Mouse (Mus musculus) MEL (cell line): Measurements from ENCODE around the gene Fdxr. TPM values are rescaled to one million over a fixed set of nuclear protein-coding genes. Genes with fewer than 3 reads are reported as not detected.

Experiments used
- DNase-seq: peaks from one replicate; pipeline ENCODE4 v3.0.0; 2011; ENCODE audit warnings: low read depth, low spot score
- H3K27ac ChIP-seq: 2 replicates; pipeline ENCODE4 v1.5.1; 2012; ENCODE audit warnings: low read depth, mild to moderate bottlenecking, control low read depth, low read length, moderate library complexity; ENCODE audit not compliant: control insufficient read depth
- H3K27me3 ChIP-seq, 2 experiments: fragments of 150-350 bp in 1 of 2; sonication (generic) in 1 of 2; 2 replicates each; pipeline ENCODE4 v1.6.1; 2012; ENCODE audit warnings: low read length in 2 of 2, mild to moderate bottlenecking in 2 of 2, improper control_type of control experiment in 1 of 2, moderate library complexity in 1 of 2; ENCODE audit not compliant: insufficient read depth in 2 of 2, control insufficient read depth in 1 of 2
- H3K36me3 ChIP-seq, 2 experiments: 2 replicates each; pipeline ENCODE4 v1.6.1; 2012 to 2014; ENCODE audit warnings: low read length in 2 of 2, improper control_type of control experiment in 1 of 2, inconsistent platforms in 1 of 2, mild to moderate bottlenecking in 1 of 2; ENCODE audit not compliant: insufficient read depth in 2 of 2, control insufficient read depth in 1 of 2
- H3K4me1 ChIP-seq, 2 experiments: fragments of 150-350 bp in 1 of 2; sonication (generic) in 1 of 2; 2 replicates each; pipeline ENCODE4 v1.6.1; 2012; ENCODE audit warnings: low read length in 2 of 2, improper control_type of control experiment in 1 of 2, mild to moderate bottlenecking in 1 of 2; ENCODE audit not compliant: insufficient read depth in 2 of 2, control insufficient read depth in 1 of 2
- H3K4me3 ChIP-seq, 2 experiments: fragments of 150-350 bp in 1 of 2; sonication (generic) in 1 of 2; 2 replicates each; pipeline ENCODE4 v1.5.1; 2012; ENCODE audit warnings: low read depth in 2 of 2, low read length in 2 of 2, mild to moderate bottlenecking in 2 of 2, moderate library complexity in 2 of 2, control low read depth in 1 of 2, improper control_type of control experiment in 1 of 2; ENCODE audit not compliant: control insufficient read depth in 1 of 2, insufficient read depth in 1 of 2
- H3K79me2 ChIP-seq: 2 replicates; pipeline ENCODE4 v1.6.1; 2012; ENCODE audit warnings: mild to moderate bottlenecking, low read length, moderate library complexity; ENCODE audit not compliant: control insufficient read depth, poor library complexity, insufficient read depth
- H3K9ac ChIP-seq: 2 replicates; pipeline ENCODE4 v1.6.1; 2012; ENCODE audit warnings: low read depth, mild to moderate bottlenecking, control low read depth, low read length, moderate library complexity; ENCODE audit not compliant: control insufficient read depth, poor library complexity, severe bottlenecking
- H3K9me3 ChIP-seq: fragments of 150-350 bp; sonication (generic); replicated peaks from 2 replicates; pipeline ENCODE4 v1.6.1; 2012; ENCODE audit warnings: mild to moderate bottlenecking, low read length, improper control_type of control experiment, moderate library complexity; ENCODE audit not compliant: insufficient read depth
- BHLHE40 ChIP-seq: IDR thresholded peaks from 2 replicates; pipeline ENCODE4 v1.6.1; 2012; ENCODE audit warnings: low read depth, mild to moderate bottlenecking, inconsistent platforms, low read length, improper control_type of control experiment, borderline replicate concordance
- CHD1 ChIP-seq: IDR thresholded peaks from 2 replicates; pipeline ENCODE4 v1.6.1; 2012; ENCODE audit warnings: low read depth, mild to moderate bottlenecking, inconsistent platforms, low read length, improper control_type of control experiment
- E2F4 ChIP-seq: IDR thresholded peaks from 2 replicates; pipeline ENCODE4 v1.6.1; 2011; ENCODE audit warnings: low read depth, low read length, improper control_type of control experiment, borderline replicate concordance
- ELF1 ChIP-seq: IDR thresholded peaks from 2 replicates; pipeline ENCODE4 v1.6.1; 2014; ENCODE audit warnings: low read depth, mild to moderate bottlenecking, inconsistent platforms, low read length, improper control_type of control experiment, moderate library complexity
- EP300 ChIP-seq, 2 experiments: IDR thresholded peaks; 2 replicates each; pipeline ENCODE4 v1.6.1; 2011; ENCODE audit warnings: improper control_type of control experiment in 2 of 2, low read length in 2 of 2, low read depth in 1 of 2, mild to moderate bottlenecking in 1 of 2
- ETS1 ChIP-seq: IDR thresholded peaks from 2 replicates; pipeline ENCODE4 v1.6.1; 2012; ENCODE audit warnings: low read depth, mild to moderate bottlenecking, inconsistent platforms, low read length, improper control_type of control experiment, moderate library complexity
- GABPA ChIP-seq: IDR thresholded peaks from 2 replicates; pipeline ENCODE4 v1.6.1; 2012; ENCODE audit warnings: low read depth, mild to moderate bottlenecking, inconsistent platforms, low read length, improper control_type of control experiment, moderate library complexity
- HCFC1 ChIP-seq: IDR thresholded peaks from 2 replicates; pipeline ENCODE4 v1.6.1; 2012; ENCODE audit warnings: low read depth, mild to moderate bottlenecking, inconsistent platforms, low read length, improper control_type of control experiment, moderate library complexity
- KAT2A ChIP-seq: conservative IDR thresholded peaks from 2 replicates; pipeline ENCODE4 v1.6.1; 2012; ENCODE audit warnings: low read depth, low read length, improper control_type of control experiment, inconsistent platforms
- MAX ChIP-seq: IDR thresholded peaks from 2 replicates; pipeline ENCODE4 v1.6.1; 2011; ENCODE audit warnings: low read length, improper control_type of control experiment
- MAZ ChIP-seq: IDR thresholded peaks from 2 replicates; pipeline ENCODE4 v1.6.1; 2012; ENCODE audit warnings: low read depth, mild to moderate bottlenecking, inconsistent platforms, low read length, improper control_type of control experiment
- MEF2A ChIP-seq: IDR thresholded peaks from 2 replicates; pipeline ENCODE4 v1.6.1; 2014; ENCODE audit warnings: low read depth, mild to moderate bottlenecking, inconsistent platforms, low read length, improper control_type of control experiment; ENCODE audit not compliant: poor library complexity, insufficient replicate concordance, severe bottlenecking; ENCODE audit errors: extremely low read depth
- MXI1 ChIP-seq: IDR thresholded peaks from 2 replicates; pipeline ENCODE4 v1.6.1; 2011; ENCODE audit warnings: mild to moderate bottlenecking, low read depth, low read length, improper control_type of control experiment
- MYB ChIP-seq: IDR thresholded peaks from 2 replicates; pipeline ENCODE4 v1.6.1; 2011; ENCODE audit warnings: mild to moderate bottlenecking, low read depth, low read length, improper control_type of control experiment
- MYC ChIP-seq: IDR thresholded peaks from 2 replicates; pipeline ENCODE4 v1.6.1; 2011; ENCODE audit warnings: low read depth, mild to moderate bottlenecking, low read length, improper control_type of control experiment, moderate library complexity
- NELFE ChIP-seq: IDR thresholded peaks from 2 replicates; pipeline ENCODE4 v1.6.1; 2011; ENCODE audit warnings: low read depth, low read length, improper control_type of control experiment
- NRF1 ChIP-seq: IDR thresholded peaks from 2 replicates; pipeline ENCODE4 v1.6.1; 2014; ENCODE audit warnings: low read depth, mild to moderate bottlenecking, inconsistent platforms, low read length, improper control_type of control experiment, moderate library complexity; ENCODE audit not compliant: poor library complexity, insufficient read depth, severe bottlenecking
- POLR2AphosphoS2 ChIP-seq: IDR thresholded peaks from 2 replicates; pipeline ENCODE4 v1.6.1; 2011; ENCODE audit warnings: low read length, improper control_type of control experiment
- POLR2AphosphoS5 ChIP-seq: IDR thresholded peaks from 2 replicates; pipeline ENCODE4 v1.6.1; 2012; ENCODE audit warnings: low read depth, borderline replicate concordance, mild to moderate bottlenecking, inconsistent platforms, low read length, moderate library complexity, mixed read lengths
- RAD21 ChIP-seq: IDR thresholded peaks from 2 replicates; pipeline ENCODE4 v1.6.1; 2011; ENCODE audit warnings: mild to moderate bottlenecking, low read depth, low read length, improper control_type of control experiment
- SIN3A ChIP-seq: IDR thresholded peaks from 2 replicates; pipeline ENCODE4 v1.6.1; 2012; ENCODE audit warnings: low read length, improper control_type of control experiment, inconsistent platforms
- TAL1 ChIP-seq: IDR thresholded peaks from 2 replicates; pipeline ENCODE4 v1.6.1; 2012; ENCODE audit warnings: mild to moderate bottlenecking, inconsistent platforms, low read length, moderate library complexity, mixed read lengths
- TBP ChIP-seq: IDR thresholded peaks from 2 replicates; pipeline ENCODE4 v1.8.0; 2011; ENCODE audit warnings: low read depth, low read length, improper control_type of control experiment
- TCF12 ChIP-seq: IDR thresholded peaks from 2 replicates; pipeline ENCODE4 v1.6.1; 2014; ENCODE audit warnings: low read depth, mild to moderate bottlenecking, inconsistent platforms, low read length, improper control_type of control experiment, moderate library complexity
- UBTF ChIP-seq: IDR thresholded peaks from 2 replicates; pipeline ENCODE4 v1.6.1; 2012; ENCODE audit warnings: low read depth, mild to moderate bottlenecking, inconsistent platforms, low read length, improper control_type of control experiment, moderate library complexity, borderline replicate concordance; ENCODE audit not compliant: insufficient read depth
- USF2 ChIP-seq, 2 experiments: IDR thresholded peaks; 2 replicates each; pipeline ENCODE4 v1.6.1; 2011 to 2012; ENCODE audit warnings: improper control_type of control experiment in 2 of 2, low read length in 2 of 2, borderline replicate concordance in 1 of 2, inconsistent platforms in 1 of 2, low read depth in 1 of 2, mild to moderate bottlenecking in 1 of 2; ENCODE audit not compliant: insufficient read depth in 1 of 2
- ZMIZ1 ChIP-seq: IDR thresholded peaks from 2 replicates; pipeline ENCODE4 v1.6.1; 2012; ENCODE audit warnings: low read depth, mild to moderate bottlenecking, inconsistent platforms, low read length, improper control_type of control experiment, moderate library complexity
- ZNF384 ChIP-seq: IDR thresholded peaks from 2 replicates; pipeline ENCODE4 v1.6.1; 2012; ENCODE audit warnings: low read depth, mild to moderate bottlenecking, inconsistent platforms, low read length, improper control_type of control experiment
- polyA plus RNA-seq, 2 experiments: library from polyadenylated mRNA; stranded (reverse) in 1 of 2; unstranded in 1 of 2; fragments of >175 nt in 1 of 2; fragments of >200 nt in 1 of 2; gene quantifications; 2 replicates each; pipeline versions ENCODE4 v1.2.1 to v1.2.4; 2012; ENCODE audit warnings: low replicate concordance in 2 of 2, low read depth in 1 of 2; ENCODE audit not compliant: insufficient read length in 2 of 2, insufficient read depth in 1 of 2, missing spikeins in 1 of 2
- total RNA-seq: library from RNA; depleted of rRNA; stranded (reverse); fragments of 300-350 nt; gene quantifications from 2 replicates; pipeline ENCODE4 v1.2.3, GENCODE M21; 2012

The Fdxr gene
- total and polyA plus RNA-seq, 3 experiments, result 32.7 to 37.7 TPM; not detected in 1

DNA sequence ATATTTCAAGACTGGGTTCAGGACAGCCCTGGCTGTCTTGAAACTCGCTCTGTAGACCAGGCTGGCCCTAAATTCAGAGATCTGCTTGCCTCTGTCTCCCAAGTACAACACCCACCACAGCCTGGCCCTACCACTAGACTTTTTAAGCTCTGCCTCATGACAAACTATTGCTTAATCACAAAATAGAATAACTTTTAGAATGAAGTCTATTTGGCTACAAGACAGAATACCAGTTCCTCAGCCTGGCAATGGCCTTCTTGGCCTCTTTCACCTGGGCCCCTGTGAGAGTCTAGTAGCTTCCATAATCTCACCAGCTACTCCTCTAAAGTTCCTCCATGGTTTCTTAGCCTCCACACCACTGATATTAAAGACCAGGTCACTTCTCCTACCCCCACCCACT is 13.5 kb upstream of the Fdxr start:
- Histone ChIP-seq H3K9me3 (no peaks in the 10 kb centered on the region), H3K4me3 (no peak overlapping the region), H3K4me1 (no peaks in the 10 kb centered on the region), H3K36me3 (no peaks in the 10 kb centered on the region), H3K79me2 (no peaks in the 10 kb centered on the region), H3K27me3 (no peaks in the 10 kb centered on the region), H3K27ac (no peak overlapping the region)
- TF ChIP-seq UBTF, result no peak
- TF ChIP-seq E2F4, result no peak
- no peak for TF ChIP-seq MAX
- TF ChIP-seq NELFE, result no peak
- no peak for TF ChIP-seq ELF1
- TF ChIP-seq MYB, result no peak
- no peak for TF ChIP-seq ZNF384
- TF ChIP-seq BHLHE40, result no peak
- no peak for TF ChIP-seq HCFC1
- no peak for TF ChIP-seq SIN3A
- TF ChIP-seq CHD1, result no peak
- TF ChIP-seq RAD21, result no peak
- TF ChIP-seq TBP, result no peak
- TF ChIP-seq ETS1, result no peak
- TF ChIP-seq GABPA, result no peak
- TF ChIP-seq TAL1, result no peak
- no peak for TF ChIP-seq ZMIZ1
- TF ChIP-seq, all 39 proteins: peak for 0
- no peak for DNase-seq
- H3K9ac ChIP-seq, result no peak overlapping the region

DNA sequence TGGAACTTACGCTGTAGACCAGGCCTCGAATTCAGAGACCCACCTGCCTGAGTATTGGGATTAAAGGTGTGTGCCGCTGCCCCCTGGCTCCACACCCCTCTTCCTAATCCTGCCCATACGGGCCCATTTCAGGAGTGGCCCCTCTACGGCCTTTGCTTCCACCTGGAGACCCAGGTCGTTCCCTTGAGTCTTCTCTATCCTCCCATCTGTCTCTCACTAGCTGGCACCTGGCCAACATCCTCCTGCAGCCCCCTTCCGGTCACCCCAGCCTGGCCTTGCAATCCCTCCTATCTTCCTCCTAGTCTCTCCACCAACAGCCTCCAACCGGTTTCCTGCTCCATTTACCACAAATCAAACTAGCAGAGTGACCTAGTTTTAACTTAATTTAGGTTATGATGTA is 13.0 kb upstream of the Fdxr start:
- Histone ChIP-seq H3K9ac (no peak overlapping the region), H3K4me3 (no peak overlapping the region)
- TF ChIP-seq KAT2A (no peak), MXI1 (no peak), ZNF384 (no peak), UBTF (no peak), BHLHE40 (no peak), TCF12 (no peak), POLR2AphosphoS2 (no peak), USF2 (IDR thresholded peaks at IDR 0.05; ENCODE audit: borderline replicate concordance in 1 of 2, insufficient read depth in 1 of 2, low read depth in 1 of 2, low read length in 2 of 2) (no peak), HCFC1 (no peak), RAD21 (no peak), MYC (no peak), EP300 (IDR thresholded peaks at IDR 0.05; ENCODE audit: low read depth in 1 of 2, low read length in 2 of 2) (no peak), MEF2A (no peak), MAZ (no peak), NRF1 (no peak), POLR2AphosphoS5 (no peak), TAL1 (no peak)
- TF ChIP-seq, all 39 proteins: peak for 0
- no peaks in the 10 kb centered on the region for H3K4me1 ChIP-seq
- no peaks in the 10 kb centered on the region for H3K27me3 ChIP-seq
- no peak for DNase-seq
- no peaks in the 10 kb centered on the region for H3K9me3 ChIP-seq
- H3K79me2 ChIP-seq, result no peaks in the 10 kb centered on the region
- H3K36me3 ChIP-seq, result no peaks in the 10 kb centered on the region
- no peak overlapping the region for H3K27ac ChIP-seq
